Mouse (Mus musculus) kidney, adult 2 months (tissue): ENCODE results near the gene Plxna2.

Experiments
- CTCF ChIP-seq: fragments of 200-500 bp; conservative IDR thresholded peaks from 2 replicates; pipeline ENCODE4 v1.5.1; 2011; ENCODE audit warnings: low read depth, mild to moderate bottlenecking, control low read depth, low read length, moderate library complexity, mixed read lengths; ENCODE audit not compliant: insufficient read depth, insufficient read length
- POLR2A ChIP-seq: fragments of 200-500 bp; IDR thresholded peaks from one replicate; pipeline ENCODE4 v1.6.1; 2011; ENCODE audit warnings: low read depth, low read length, control low read depth

- TF ChIP-seq CTCF (no peak), POLR2A (no peak)
Observed at GRCm38 (mm10) chr1:194781556-194781955, 163.5 kb downstream of the Plxna2 start.
